Mouse (Mus musculus): ENCODE data around the gene Slc2a9. TPM values are rescaled to one million over a fixed set of nuclear protein-coding genes. Genes with fewer than 3 reads are reported as not detected.

Slc2a9 gene
- total RNA-seq, 4 experiments from 2014 or later, result 1.4 to 6.2 (median 3.7) TPM

GRCm38 (mm10) chr5:38371308-38371707, 131.6 kb downstream of the Slc2a9 start:
- DNase-seq, result no peak

DNA sequence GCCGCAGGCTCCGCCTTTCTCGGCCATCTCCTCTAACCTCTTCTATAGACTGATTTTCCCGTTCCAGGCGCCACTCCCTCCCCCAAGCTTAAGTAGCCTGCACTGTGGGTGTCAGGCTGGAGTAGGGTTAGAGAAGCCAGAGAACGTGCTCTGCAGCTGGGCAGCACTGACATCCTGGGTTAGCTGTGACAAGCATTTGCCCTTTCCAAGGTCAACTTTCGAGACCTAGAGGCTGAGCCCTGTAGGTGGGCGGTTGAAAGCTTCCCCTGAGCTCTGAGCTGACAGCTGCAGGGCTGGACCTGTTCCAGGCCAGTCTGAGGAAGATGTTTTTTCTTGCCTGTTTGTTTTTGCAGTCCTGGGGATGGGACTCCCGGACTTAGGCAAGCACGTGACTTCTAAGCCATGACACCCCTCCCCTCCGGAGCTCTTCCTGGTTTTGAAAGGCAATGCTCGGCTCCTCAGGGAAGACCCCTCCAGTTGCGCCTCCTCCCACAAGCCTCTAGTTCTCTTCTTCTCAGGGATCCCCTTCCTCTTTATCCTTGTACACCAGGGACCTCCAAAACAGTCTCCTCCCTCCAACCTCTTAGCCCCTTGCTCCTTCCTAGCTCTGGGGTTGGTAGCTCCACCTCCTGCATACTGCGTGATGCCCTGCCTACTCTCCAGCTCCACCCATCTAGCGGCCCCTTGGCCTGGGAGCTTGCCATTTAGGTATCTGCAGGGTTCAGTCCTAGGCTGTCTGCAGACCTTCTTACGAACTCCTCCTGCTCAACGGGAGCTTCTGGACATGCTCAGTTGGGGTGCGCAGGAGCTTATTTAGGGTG, 136.1 kb downstream of the Slc2a9 start:
- no peak for DNase-seq

DNA sequence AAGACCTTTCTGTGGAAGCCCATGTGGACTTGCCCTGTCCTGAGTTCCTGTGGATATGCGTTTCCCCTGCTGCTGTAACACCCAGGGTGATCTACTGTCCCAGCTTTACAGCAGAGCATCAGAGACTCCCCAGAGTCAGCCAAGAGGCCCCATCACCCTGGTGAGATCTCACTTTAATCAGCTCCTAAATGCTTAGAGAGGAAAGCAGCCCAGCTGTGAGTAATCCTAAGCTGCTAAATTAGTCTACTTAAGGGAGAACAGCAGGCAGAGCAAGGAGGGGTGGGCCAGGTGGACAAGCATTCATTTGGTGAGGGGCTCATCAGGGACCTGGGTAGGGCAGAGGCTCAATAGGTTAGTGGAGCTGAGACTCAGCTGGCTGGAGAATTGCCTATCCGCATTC, 137.4 kb downstream of the Slc2a9 start:
- DNase-seq, result no peak

DNA sequence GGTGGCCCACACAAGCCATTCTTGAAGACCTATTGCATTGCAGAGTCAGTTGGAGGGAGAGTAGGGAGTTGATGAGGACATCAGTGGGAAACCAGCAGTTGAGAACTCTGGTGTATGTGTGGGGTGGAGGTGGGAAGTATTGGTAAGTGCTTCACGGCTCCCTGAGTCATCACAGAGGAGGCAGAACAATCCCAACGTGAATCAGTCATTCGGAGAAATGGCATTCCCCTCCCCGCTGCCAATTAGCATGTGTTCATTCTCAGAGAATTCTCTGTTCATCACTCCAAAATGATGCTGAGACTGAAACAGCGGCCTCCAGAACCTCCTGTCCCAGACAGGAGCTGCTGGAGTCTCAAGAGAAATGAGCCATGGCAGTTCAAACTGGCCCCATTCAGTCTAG, 138.5 kb downstream of the Slc2a9 start:
- DNase-seq, result no peak

- DNase-seq, result no peak
These were observed 143.2 kb downstream of the Slc2a9 start for GRCm38 (mm10) chr5:38359716-38360115.

- no peak for DNase-seq
These were observed 146.0 kb downstream of the Slc2a9 start for GRCm38 (mm10) chr5:38356927-38357326.

GRCm38 (mm10) chr5:38350351-38350929, 152.5 kb downstream of the Slc2a9 start:
- no peak for DNase-seq

DNA sequence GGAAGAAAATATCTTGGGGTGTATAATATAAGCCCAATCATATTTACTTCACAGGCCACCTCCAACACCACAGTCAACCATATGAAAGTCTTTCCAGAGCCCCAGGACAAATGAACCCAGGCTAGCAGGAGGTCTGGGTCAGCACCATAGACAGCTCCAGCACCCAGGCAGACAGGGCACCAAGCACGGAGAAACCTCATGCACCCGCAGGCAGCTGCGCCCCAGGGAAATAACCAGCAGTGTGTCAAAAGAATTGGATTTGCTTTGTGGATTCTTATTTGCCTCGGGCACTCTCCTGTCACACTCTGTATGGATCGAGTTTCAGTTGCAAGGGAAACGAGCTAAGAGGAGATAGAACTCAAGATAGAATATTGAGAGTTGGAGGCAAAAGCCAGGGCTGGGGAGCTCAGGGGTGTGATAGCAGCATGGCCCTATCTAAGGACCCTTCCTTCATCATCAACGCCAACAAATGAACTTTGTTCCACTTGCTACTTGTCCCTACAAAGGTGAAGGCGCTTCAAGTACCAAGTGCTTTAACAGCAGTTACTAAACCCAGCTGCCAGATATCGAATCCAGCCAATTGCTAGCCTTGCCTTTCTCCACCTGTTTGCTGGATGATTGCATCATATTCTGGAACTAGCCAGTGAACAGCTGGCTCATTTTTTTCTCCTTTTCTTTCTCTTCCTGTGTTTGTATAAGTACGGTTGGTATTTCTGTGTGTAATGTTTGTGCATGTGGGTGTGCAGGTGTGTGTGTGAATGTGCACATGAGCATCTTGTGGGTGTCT, 156.1 kb downstream of the Slc2a9 start:
- peak; percentile 12 for DNase-seq

DNA sequence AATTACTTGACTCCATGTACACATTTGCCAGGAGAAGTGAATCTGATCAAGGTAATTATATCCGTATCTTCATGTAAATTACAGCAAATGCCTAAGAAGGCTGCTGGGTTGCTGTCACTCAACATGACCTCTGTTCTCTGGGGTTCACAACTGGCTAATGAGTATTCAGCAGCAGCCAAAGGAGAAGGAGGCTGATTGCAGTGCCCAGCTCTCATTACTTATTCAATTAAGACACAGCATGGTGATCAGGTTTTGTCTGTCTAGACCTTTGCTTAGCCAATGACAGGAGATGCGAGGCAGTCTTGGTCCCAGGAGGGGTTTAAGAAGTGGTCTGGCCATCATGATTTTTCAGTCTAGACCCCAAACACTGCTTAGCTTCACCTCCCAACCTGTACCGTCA, 159.8 kb downstream of the Slc2a9 start:
- no peak for DNase-seq

DNA sequence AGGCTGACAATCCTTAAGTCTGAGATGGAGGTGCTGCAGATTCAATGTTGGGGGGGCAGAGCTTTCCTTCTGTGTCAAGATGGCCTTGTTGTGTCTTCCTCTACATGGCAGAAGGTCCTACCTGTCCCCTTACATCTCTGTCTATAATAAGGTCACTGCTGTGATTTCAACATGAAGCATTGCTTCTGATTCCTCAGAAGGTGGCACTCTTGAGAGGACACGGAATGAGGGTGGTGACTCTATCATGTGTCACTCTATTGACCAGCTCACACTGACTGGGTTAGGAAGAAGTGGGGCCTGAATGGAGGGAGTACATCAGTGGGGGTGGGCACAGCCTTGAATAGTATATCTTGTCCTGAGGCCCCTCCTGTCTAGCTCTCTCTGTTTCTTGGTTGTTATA, 168.4 kb downstream of the Slc2a9 start:
- no peak for DNase-seq

DNA sequence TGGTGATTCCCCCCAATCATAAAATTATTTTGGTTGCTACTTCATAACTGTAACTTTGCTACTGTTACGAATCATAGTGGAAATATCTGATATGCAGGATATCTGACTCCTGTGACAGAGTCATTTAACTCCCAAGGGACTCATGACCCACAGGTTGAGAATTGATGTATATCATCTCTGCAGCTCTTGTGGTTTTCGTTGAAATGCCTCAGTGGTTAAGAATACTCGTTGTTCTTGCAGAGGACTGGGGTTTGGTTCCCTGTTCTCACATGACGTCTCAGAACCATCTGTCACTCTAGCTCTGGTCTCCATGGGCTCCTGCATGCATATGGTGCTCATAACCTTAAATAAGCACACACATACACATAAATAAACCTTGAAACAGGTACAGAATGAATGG, 169.6 kb downstream of the Slc2a9 start:
- no peak for DNase-seq

DNA sequence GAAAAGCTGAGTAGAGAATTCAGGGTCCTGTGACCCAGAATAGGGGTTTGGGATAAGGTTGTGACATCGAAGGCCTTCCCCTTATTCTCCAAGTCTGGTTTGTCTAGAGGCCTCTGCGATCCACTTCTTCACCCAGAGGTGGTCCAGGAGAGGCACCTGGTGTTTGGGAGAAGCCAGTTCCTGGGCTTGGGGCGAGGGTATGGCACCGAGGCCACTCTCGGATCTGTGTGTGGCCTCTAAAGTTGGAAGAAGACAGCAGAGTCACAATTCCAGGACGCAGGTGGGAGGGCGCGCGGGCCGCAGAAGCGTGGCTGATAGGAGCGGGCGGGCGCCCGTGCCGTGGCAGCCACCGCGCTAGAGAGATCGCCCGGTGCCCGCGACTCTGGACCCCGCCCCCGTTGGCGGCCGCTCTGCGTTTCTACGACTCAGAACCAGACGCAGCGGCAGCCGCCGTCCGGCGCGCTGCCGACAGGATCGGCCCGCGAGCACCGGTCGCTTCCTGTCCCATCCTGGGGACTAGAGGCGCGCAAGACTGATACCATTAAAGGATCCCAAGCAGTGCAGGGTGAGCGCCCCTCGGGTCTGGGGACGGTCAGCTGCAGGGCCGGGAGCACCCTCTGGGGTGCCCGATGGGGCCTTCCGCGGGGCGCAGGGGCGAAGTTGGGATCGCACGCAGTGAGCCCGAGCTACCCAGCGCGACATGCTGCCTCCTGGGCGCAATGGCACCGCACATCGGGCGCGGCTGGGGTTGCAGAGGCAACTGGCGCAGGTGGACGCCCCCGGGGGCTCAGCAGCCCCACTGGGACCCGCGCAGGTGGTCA, 183.8 kb downstream of the Slc2a9 start, which contains the start of gene Drd5:
Gene Drd5, plus strand, starts transcription at position 402 of the 821 bp plus-strand sequence.
- no peak for DNase-seq

- no peak for DNase-seq
These were observed 193.1 kb downstream of the Slc2a9 start for GRCm38 (mm10) chr5:38309795-38310194.

- peak; percentile 29 for DNase-seq
These were observed 194.1 kb downstream of the Slc2a9 start for GRCm38 (mm10) chr5:38308873-38309272.

DNA sequence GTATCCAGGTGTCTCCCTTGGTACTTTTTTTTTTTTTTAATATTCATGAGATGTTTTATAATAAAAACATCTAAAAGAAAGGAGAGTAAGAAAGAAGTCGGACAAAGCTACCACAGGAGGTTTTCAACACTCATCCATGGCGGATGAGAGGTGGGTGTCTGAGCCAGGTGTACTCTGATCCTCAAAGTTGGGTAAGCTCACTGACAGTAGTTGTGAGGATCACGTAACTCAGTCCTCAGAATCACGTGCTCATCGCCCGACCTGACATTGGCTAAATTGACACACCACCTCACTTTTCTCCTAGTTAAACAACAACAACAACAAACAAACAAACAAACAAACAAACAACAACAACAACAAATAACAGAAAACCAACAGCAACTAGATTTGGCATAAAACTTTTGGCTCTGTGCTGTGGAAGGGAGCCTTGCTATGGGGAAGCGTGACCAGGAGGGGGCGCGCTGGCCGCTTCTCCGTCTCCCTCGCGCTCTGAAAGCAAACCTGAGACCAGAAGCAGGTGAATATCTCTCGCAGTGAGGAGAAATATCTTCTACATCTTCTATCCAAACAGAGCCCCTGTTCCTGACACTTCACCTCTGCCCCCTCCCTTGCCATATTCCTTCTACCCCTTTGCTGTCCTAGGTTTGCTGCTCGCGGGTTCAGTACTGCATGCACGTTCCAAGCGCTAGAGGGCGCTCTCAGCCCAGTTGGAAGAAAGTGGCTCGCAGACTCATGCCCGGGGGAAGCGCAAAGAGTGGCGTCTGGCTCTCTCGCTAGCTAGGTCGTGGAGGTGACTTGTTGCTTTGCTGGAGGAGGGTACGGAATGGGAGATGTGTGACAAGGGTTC, 195.5 kb downstream of the Slc2a9 start:
- DNase-seq, result peak; percentile 73

- peak; percentile 10 for DNase-seq
These were observed 197.7 kb downstream of the Slc2a9 start for GRCm38 (mm10) chr5:38305241-38305640.

- no peak for DNase-seq
These were observed 200.3 kb downstream of the Slc2a9 start for GRCm38 (mm10) chr5:38302651-38303050.

DNA sequence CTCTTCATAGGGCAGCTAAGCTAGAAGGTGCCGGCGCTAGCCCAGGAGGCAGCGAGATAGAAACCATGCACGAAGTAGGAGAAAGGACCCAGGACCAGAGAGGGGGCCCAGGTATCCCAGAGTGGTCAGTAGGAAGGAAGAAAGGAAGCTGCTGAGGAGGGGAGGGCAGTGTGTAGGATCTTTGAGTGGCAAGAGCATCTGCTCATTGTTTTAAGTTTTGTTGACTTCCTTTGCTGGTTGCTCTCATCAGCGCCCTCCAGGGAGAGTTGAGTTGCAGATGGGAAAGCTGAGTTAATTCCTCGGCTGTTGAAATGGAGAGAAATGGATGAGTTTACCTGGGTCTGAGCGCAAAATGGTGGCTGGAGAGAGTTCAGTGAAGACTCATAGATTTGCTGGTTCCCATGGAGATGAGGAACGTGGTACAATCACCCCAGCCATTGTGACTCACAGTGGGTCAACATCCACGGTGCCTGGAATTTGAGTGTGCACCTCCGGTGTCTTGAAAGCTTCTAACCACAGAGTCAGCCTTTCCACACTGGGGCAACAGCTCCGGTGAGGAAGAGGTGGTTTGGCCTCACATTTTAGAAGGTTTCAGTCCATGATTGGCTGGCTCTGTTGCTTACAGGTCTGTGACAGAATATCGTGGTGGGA, 201.1 kb downstream of the Slc2a9 start:
- DNase-seq, result no peak

All from adrenal gland, adult 8-10 months (tissue).